Comparison of ENCODE assay signal across 8 mouse cellular contexts in genomic region chr6:94162918-94163317, GRCm38 (mm10).
DNase-seq lines count a peak whose midpoint lies in the region; ATAC-seq and TF ChIP-seq lines count a peak whose summit lies in the region.

No protein-coding gene starts in this region.

- WGBS in heart, embryonic 16.5 days = 58% methylated on average over 8 of the region's 8 CpGs
- WGBS in embryonic facial prominence, embryonic 12.5 days = 36% methylated on average over 8 of the region's 8 CpGs
- 45% methylated on average over 8 of the region's 8 CpGs for WGBS in intestine, embryonic 14.5 days
- WGBS in midbrain, postnatal 0 days = 69% methylated on average over 8 of the region's 8 CpGs

- H3K4me2 ChIP-seq in heart, embryonic 16.5 days (ENCODE audit: low read depth, low read length) = peak overlapping the region; percentile 51
- peak overlapping the region; percentile 37 for H3K4me2 ChIP-seq in embryonic facial prominence, embryonic 12.5 days (replicated peaks)
- peak overlapping the region; percentile 39 for H3K4me2 ChIP-seq in intestine, embryonic 14.5 days (ENCODE audit: low read length)
- H3K4me2 ChIP-seq in midbrain, postnatal 0 days (ENCODE audit: low read depth, low read length, poor library complexity, severe bottlenecking) = peak overlapping the region; percentile 10; the same call in 1 of the 2 replicates

- peak overlapping the region; percentile 65 for H3K27ac ChIP-seq in heart, embryonic 16.5 days (ENCODE audit: low read length)
- peak overlapping the region; percentile 83 for H3K27ac ChIP-seq in embryonic facial prominence, embryonic 12.5 days
- H3K27ac ChIP-seq in intestine, embryonic 14.5 days (ENCODE audit: low read depth) = peak overlapping the region; percentile 66
- H3K27ac ChIP-seq in midbrain, postnatal 0 days (ENCODE audit: low read depth, low read length) = 0 out of 2 replicates have a peak overlapping the region, but pooled peaks have one; percentile 47

- H3K9ac ChIP-seq in heart, embryonic 16.5 days (ENCODE audit: low read length) = no peak overlapping the region
- H3K9ac ChIP-seq in embryonic facial prominence, embryonic 12.5 days = no peak overlapping the region; the same call in 1 of the 2 replicates
- H3K9ac ChIP-seq in intestine, embryonic 14.5 days (ENCODE audit: low read length) = no peak overlapping the region
- no peak overlapping the region for H3K9ac ChIP-seq in midbrain, postnatal 0 days (replicated peaks; ENCODE audit: low read length, poor library complexity, severe bottlenecking)

- peaks cover 41% of the 10 kb centered on the region for H3K4me1 ChIP-seq in heart, embryonic 16.5 days (ENCODE audit: control insufficient read depth, insufficient read depth, low read length)
- peaks cover 58% of the 10 kb centered on the region for H3K4me1 ChIP-seq in embryonic facial prominence, embryonic 12.5 days
- peaks cover 35% of the 10 kb centered on the region for H3K4me1 ChIP-seq in intestine, embryonic 14.5 days (replicated peaks; ENCODE audit: control insufficient read depth, insufficient read depth, low read length)
- H3K4me1 ChIP-seq in midbrain, postnatal 0 days (ENCODE audit: insufficient read depth, low read length) = 0 out of 2 replicates have a peak, but pooled peaks cover 3% of the 10 kb centered on the region

- no peak for ATAC-seq in heart, embryonic 16.5 days (replicated peaks; ENCODE audit: extremely low read depth, insufficient read depth, low FRiP score)
- ATAC-seq in embryonic facial prominence, embryonic 12.5 days (ENCODE audit: insufficient number of reproducible peaks, insufficient read depth, low FRiP score, low TSS enrichment) = no peak
- no peak for ATAC-seq in intestine, embryonic 14.5 days (replicated peaks; ENCODE audit: low FRiP score, low TSS enrichment, low read depth)
- no peak for ATAC-seq in midbrain, postnatal 0 days (ENCODE audit: low FRiP score)

- H3K9me3 ChIP-seq in heart, embryonic 16.5 days (replicated peaks; ENCODE audit: control insufficient read depth, low read length) = no peaks in the 10 kb centered on the region
- H3K9me3 ChIP-seq in embryonic facial prominence, embryonic 12.5 days = no peaks in the 10 kb centered on the region
- H3K9me3 ChIP-seq in intestine, embryonic 14.5 days (ENCODE audit: control insufficient read depth, low read length) = no peaks in the 10 kb centered on the region
- no peaks in the 10 kb centered on the region for H3K9me3 ChIP-seq in midbrain, postnatal 0 days (ENCODE audit: low read length)

- no peaks in the 10 kb centered on the region for H3K36me3 ChIP-seq in heart, embryonic 16.5 days (ENCODE audit: control insufficient read depth, insufficient read depth)
- no peaks in the 10 kb centered on the region for H3K36me3 ChIP-seq in embryonic facial prominence, embryonic 12.5 days
- no peaks in the 10 kb centered on the region for H3K36me3 ChIP-seq in intestine, embryonic 14.5 days (ENCODE audit: control insufficient read depth, insufficient read depth, low read length)
- no peaks in the 10 kb centered on the region for H3K36me3 ChIP-seq in midbrain, postnatal 0 days (ENCODE audit: insufficient read depth, low read length)

- no peaks in the 10 kb centered on the region for H3K27me3 ChIP-seq in heart, embryonic 16.5 days (ENCODE audit: control insufficient read depth, insufficient read depth, low read length)
- no peaks in the 10 kb centered on the region for H3K27me3 ChIP-seq in embryonic facial prominence, embryonic 12.5 days
- no peaks in the 10 kb centered on the region for H3K27me3 ChIP-seq in intestine, embryonic 14.5 days (replicated peaks; ENCODE audit: control insufficient read depth, insufficient read depth, low read length)
- H3K27me3 ChIP-seq in midbrain, postnatal 0 days (ENCODE audit: insufficient read depth, low read length) = no peaks in the 10 kb centered on the region

- no peak for TF ChIP-seq CTCF in midbrain, postnatal 0 days (IDR thresholded peaks at IDR 0.05)

- no peak for DNase-seq in heart, adult 18-20 months
- no peak for DNase-seq in intestine, embryonic 14.5 days (ENCODE audit: low spot score)
- DNase-seq in midbrain, postnatal 0 days (ENCODE audit: low spot score) = no peak
- no peak for DNase-seq in retina, embryonic 14.5 days (ENCODE audit: low spot score)
- DNase-seq in adrenal gland, postnatal 10 days = no peak
- no peak for DNase-seq in layer of hippocampus, adult 9-11 months

- H3K4me3 ChIP-seq in heart, embryonic 16.5 days (ENCODE audit: low read length) = peak overlapping the region; percentile 11; the same call in 1 of the 2 replicates
- no peak overlapping the region for H3K4me3 ChIP-seq in embryonic facial prominence, embryonic 12.5 days
- no peak overlapping the region for H3K4me3 ChIP-seq in intestine, embryonic 14.5 days (ENCODE audit: low read depth, low read length)
- no peak overlapping the region for H3K4me3 ChIP-seq in midbrain, postnatal 0 days (ENCODE audit: low read depth, low read length)
